Mouse (Mus musculus) limb, embryonic 15.5 days (tissue): ENCODE measurements around the gene Col16a1. TPM values are rescaled to one million over a fixed set of nuclear protein-coding genes. Genes with fewer than 3 reads are reported as not detected.

ENCODE experiments used
- ATAC-seq: fragments of 200-750 bp; cut with Nextera tagmentation; 2 replicates; pipeline ENCODE4 v1.8.0; 2017; ENCODE audit warnings: low read depth, moderate TSS enrichment; ENCODE audit not compliant: insufficient number of reproducible peaks, low FRiP score, low TSS enrichment
- H3K27ac ChIP-seq: fragments of 300-500 bp; sonication (generic); 2 replicates; pipeline ENCODE4 v1.5.1; 2015; ENCODE audit warnings: moderate library complexity, mild to moderate bottlenecking, inconsistent platforms
- H3K27me3 ChIP-seq: fragments of 300-500 bp; sonication (generic); 2 replicates; pipeline ENCODE4 v1.6.1; 2015; ENCODE audit warnings: inconsistent platforms
- H3K36me3 ChIP-seq: fragments of 300-500 bp; sonication (generic); 2 replicates; pipeline ENCODE4 v1.6.1; 2015; ENCODE audit warnings: inconsistent platforms
- H3K4me1 ChIP-seq: fragments of 300-500 bp; sonication (generic); 2 replicates; pipeline ENCODE4 v1.6.1; 2015; ENCODE audit warnings: inconsistent platforms
- H3K4me2 ChIP-seq: fragments of 300-500 bp; sonication (generic); 2 replicates; pipeline ENCODE4 v1.6.1; 2015; ENCODE audit warnings: mild to moderate bottlenecking, inconsistent platforms
- H3K4me3 ChIP-seq: fragments of 300-500 bp; sonication (generic); 2 replicates; pipeline ENCODE4 v1.5.1; 2015; ENCODE audit warnings: mild to moderate bottlenecking, inconsistent platforms
- H3K9ac ChIP-seq: fragments of 300-500 bp; sonication (generic); 2 replicates; pipeline ENCODE4 v1.6.1; 2015; ENCODE audit warnings: inconsistent platforms
- H3K9me3 ChIP-seq: fragments of 300-500 bp; sonication (generic); 2 replicates; pipeline ENCODE4 v1.6.1; 2016; ENCODE audit warnings: inconsistent platforms
- WGBS: fragments of 180-500 bp; shearing (Covaris S2); methylation state at CpG from one replicate; pipeline ENCODE4 v1.1.7; 2015; 5-methylcytosine and 5-hydroxymethylcytosine counted together
- polyA plus RNA-seq: library from polyadenylated mRNA; unstranded; fragments of >200 nt; fragmentation: Nextera tagmentation; extraction: Ambion mirVana; gene quantifications from 2 replicates; pipeline ENCODE4 v1.2.1, GENCODE M21; 2015

Gene Col16a1
- polyA plus RNA-seq = 175 and 199 TPM in 2 replicates

DNA sequence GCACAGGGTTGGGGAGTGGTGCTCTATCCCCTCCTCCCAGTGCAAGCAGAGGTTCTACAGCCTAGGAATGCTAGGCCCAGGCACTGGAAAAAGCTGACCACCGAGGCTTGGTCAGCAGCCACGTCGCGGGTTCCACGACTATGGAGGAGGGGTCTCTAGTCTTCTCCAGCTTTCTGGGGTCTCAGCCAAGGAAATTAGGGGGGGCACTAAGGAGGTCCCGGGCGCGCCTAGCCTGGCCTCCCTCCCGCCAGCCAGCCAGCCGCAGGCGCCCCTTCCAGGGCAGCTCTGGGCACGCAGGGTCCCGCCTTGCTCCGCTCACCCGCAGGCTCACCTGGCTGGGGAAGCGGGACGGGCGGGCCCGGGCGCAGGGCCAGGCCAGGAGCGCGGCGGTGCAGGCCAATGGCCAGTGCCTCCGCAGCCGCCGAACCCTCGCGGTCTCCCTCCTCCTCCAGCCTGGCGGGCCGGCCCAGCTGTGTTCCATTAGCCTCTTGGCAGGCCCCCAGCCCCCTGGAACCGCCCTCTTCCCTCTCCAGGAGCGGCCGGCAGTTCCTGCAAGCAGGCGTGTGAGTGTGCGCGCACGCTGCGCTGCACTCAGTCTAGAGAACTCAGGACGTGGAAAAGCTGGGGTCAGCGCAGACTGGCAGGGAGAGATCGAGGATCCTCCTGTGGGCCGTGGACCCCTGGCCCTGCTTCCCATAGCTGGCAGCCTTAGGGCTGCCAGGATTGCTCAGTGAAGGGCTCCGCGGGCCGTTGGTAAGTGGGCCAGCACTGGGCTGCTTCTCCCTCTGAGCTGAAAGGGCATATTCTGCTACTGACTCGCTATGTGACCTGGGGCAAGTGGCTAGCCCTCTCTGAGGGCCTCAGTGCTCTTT, at the start of gene Col16a1:
Gene Col16a1 (plus strand): TSS at position 510 of the 872 bp plus-strand sequence.
- H3K4me1 ChIP-seq = peaks cover 86% of the 10 kb centered on the region
- WGBS = under 1% methylated on average over 45 of the region's 46 CpGs

DNA sequence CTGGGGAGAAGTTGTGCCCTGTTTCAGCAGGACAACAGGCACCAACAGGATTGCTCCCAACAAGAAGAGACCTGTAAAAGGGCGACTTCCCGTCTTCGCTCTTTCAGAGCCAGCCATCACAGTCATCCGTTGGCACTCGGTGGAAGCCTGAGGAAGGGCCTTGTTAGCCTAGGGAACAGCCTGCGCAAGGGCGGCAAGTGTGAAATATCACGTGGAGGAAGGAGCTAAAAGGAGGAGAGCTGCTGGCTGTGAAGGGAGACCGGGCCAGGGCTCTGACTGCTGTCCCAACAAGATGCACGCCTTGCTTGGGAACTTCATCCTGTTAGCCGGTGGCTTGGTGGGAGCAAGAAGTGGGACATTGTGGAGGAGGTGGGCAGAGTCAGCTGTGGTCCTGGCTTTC, 49.5 kb upstream of the Col16a1 start:
- Histone ChIP-seq H3K4me1 (peaks cover 19% of the 10 kb centered on the region), H3K27ac (no peak overlapping the region), H3K36me3 (no peaks in the 10 kb centered on the region), H3K4me3 (no peak overlapping the region), H3K9me3 (no peaks in the 10 kb centered on the region), H3K27me3 (0 out of 2 replicates have a peak, but pooled peaks cover 6% of the 10 kb centered on the region), H3K9ac (no peak overlapping the region), H3K4me2 (no peak overlapping the region)
- 52% methylated on average over 11 of the region's 11 CpGs for WGBS
- ATAC-seq = no peak

More for the DNA sequence above, at the start of gene Col16a1:
- Histone ChIP-seq H3K4me3 (peak within 1 kb of the TSS; percentile 53), H3K4me2 (peak within 1 kb of the TSS; percentile 73), H3K27me3 (no peaks in the 10 kb centered on the region), H3K9ac (peak within 1 kb of the TSS; percentile 59), H3K9me3 (no peaks in the 10 kb centered on the region), H3K36me3 (peaks cover 17% of the 10 kb centered on the region), H3K27ac (peak within 1 kb of the TSS; percentile 97)
- ATAC-seq = peak; percentile 89

DNA sequence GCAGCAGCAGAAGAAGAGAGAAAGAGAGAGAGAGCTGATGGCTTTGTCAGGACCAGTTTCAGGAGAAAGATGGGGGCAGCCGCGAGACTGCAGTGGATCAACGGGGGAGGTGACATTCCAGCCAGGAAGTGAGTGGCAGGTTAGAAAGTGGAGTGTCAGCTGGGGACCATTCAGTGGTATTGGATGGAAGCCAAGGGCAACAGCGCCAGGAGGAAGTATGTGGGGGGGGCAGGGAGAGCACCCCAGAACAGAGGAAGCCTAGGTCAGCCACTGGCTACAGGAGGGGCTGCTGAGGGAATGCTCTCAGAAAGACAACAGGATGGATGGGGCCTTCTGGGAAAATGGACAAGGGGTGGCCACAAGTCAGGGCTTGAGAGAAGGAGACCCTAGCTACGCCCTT, 45.9 kb upstream of the Col16a1 start:
- Histone ChIP-seq H3K4me3 (no peak overlapping the region), H3K4me1 (peaks cover 14% of the 10 kb centered on the region), H3K9me3 (no peaks in the 10 kb centered on the region), H3K4me2 (no peak overlapping the region), H3K9ac (no peak overlapping the region), H3K27ac (no peak overlapping the region), H3K36me3 (no peaks in the 10 kb centered on the region), H3K27me3 (peaks cover 4% of the 10 kb centered on the region; the same call in 1 of the 2 replicates)
- ATAC-seq = no peak
- WGBS = 31% methylated on average over 5 of the region's 5 CpGs

DNA sequence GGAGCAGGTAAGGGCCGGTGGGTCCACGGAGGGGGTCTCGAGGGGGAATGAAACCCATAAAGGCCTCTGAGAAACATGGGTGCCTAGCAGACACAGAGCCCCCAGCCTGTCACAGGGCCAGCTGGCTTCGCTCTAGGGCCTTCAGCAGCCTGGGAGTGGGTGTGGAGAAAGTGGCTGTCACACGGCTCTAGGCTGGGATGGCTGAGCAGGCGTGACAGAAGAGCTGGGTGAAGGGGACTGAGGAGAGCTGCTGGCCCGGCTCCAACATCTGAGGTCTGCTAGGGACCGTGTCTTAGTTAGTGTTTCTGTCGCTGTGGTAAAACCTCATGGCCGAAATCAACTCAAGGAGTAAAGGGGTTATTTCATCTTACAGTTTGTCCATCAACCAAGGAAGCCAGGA, 45.5 kb upstream of the Col16a1 start:
- peaks cover 8% of the 10 kb centered on the region; the same call in 1 of the 2 replicates for H3K27me3 ChIP-seq
- H3K36me3 ChIP-seq = no peaks in the 10 kb centered on the region
- H3K4me1 ChIP-seq = peaks cover 17% of the 10 kb centered on the region
- H3K9ac ChIP-seq = no peak overlapping the region
- no peak overlapping the region for H3K4me2 ChIP-seq
- H3K4me3 ChIP-seq = no peak overlapping the region
- 67% methylated on average over 10 of the region's 10 CpGs for WGBS
- H3K9me3 ChIP-seq = no peaks in the 10 kb centered on the region
- H3K27ac ChIP-seq = no peak overlapping the region
- ATAC-seq = no peak

DNA sequence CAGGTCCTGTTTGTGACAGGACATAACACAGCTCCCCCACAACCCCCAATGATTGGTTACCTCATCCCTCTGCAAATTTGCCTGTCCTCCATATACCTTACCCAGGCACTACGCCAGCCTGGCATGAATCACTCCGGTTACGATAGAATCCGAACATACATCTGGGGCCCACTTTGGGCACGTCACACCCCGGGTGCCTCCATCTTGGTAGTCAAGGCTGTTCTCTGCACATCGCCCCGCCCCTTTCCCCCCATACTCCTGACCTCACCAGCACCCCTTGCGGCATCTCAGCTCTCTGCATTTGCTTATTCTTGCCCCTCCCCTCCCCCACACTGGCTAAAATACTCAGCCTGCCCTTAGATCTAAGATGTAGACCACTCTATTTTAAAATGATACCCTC, 42.0 kb upstream of the Col16a1 start:
- Histone ChIP-seq H3K4me2 (no peak overlapping the region), H3K27me3 (peaks cover 25% of the 10 kb centered on the region; the same call in 1 of the 2 replicates), H3K4me3 (no peak overlapping the region), H3K9ac (no peak overlapping the region), H3K4me1 (peaks cover 17% of the 10 kb centered on the region), H3K27ac (no peak overlapping the region), H3K36me3 (peaks cover 19% of the 10 kb centered on the region), H3K9me3 (no peaks in the 10 kb centered on the region)
- 50% methylated on average over 9 of the region's 9 CpGs for WGBS
- no peak for ATAC-seq

DNA sequence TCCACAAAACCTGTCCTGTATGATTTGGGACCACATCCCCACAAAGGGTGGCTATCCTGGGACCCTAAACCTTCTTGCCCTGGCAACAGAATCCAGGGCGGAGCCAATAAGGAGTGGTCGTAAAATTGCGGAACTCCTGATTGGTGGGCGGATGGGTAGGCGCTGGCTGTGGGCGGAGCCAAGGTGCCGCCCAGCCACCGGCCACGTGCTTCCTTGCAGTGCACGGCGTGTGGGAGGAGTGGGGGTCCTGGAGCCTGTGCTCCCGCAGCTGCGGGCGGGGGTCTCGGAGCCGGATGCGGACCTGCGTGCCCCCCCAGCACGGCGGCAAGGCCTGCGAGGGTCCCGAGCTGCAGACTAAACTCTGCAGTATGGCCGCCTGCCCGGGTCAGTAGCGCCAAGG, 41.1 kb upstream of the Col16a1 start:
- H3K9ac ChIP-seq = no peak overlapping the region
- 13% methylated on average over 25 of the region's 25 CpGs for WGBS

DNA sequence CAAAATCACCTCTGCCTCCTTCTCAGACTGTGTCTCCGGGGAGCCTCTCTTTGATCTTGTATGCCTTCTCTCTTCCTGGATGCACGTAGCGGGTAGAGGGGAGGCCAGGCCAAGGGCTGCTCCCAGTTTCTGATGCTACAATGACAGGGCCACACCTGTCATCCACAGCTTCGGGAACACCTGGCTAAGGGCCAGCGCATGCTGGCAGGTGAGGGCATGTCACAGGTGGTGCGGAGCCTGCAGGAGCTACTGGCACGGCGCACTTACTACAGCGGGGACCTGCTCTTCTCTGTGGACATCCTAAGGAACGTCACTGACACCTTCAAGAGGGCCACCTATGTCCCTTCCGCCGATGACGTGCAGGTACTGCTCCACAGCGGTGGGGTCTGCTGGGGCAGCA, 38.6 kb upstream of the Col16a1 start:
- no peak overlapping the region for H3K4me3 ChIP-seq
- H3K4me1 ChIP-seq = peaks cover 7% of the 10 kb centered on the region
- H3K4me2 ChIP-seq = no peak overlapping the region
- peaks cover 35% of the 10 kb centered on the region for H3K36me3 ChIP-seq
- 66% methylated on average over 14 of the region's 14 CpGs for WGBS
- H3K9ac ChIP-seq = no peak overlapping the region
- H3K27me3 ChIP-seq = peaks cover 25% of the 10 kb centered on the region; the same call in 1 of the 2 replicates
- no peak for ATAC-seq
- H3K9me3 ChIP-seq = no peaks in the 10 kb centered on the region
- no peak overlapping the region for H3K27ac ChIP-seq

More for the DNA sequence above, 41.1 kb upstream of the Col16a1 start:
- no peaks in the 10 kb centered on the region for H3K9me3 ChIP-seq
- H3K4me2 ChIP-seq = peak overlapping the region; percentile 55
- 0 out of 2 replicates have a peak, but pooled peaks have one; percentile 17 for ATAC-seq
- peaks cover 14% of the 10 kb centered on the region for H3K4me1 ChIP-seq
- H3K27ac ChIP-seq = no peak overlapping the region
- peak overlapping the region; percentile 26 for H3K4me3 ChIP-seq
- H3K27me3 ChIP-seq = peaks cover 25% of the 10 kb centered on the region; the same call in 1 of the 2 replicates
- H3K36me3 ChIP-seq = peaks cover 26% of the 10 kb centered on the region

DNA sequence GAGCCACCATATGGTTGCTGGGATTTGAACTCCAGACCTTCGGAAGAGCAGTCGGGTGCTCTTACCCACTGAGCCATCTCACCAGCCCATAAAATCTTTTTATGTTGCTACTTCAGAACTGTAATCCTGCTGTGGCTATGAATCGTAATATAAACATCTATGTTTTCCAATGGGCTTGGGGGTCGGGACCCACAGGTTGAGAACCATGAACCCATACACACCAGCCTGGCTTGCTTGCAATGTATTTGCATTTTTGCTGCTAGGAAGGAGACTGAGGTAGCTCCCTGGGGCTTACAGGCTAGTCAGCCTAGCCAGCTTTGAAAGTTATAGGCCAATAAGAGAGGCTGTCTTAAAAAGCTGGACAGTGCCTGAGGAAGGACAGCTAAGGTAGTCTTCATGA, 36.9 kb upstream of the Col16a1 start:
- Histone ChIP-seq H3K9ac (no peak overlapping the region), H3K9me3 (no peaks in the 10 kb centered on the region), H3K4me1 (peaks cover 7% of the 10 kb centered on the region), H3K4me2 (no peak overlapping the region), H3K27ac (no peak overlapping the region), H3K4me3 (no peak overlapping the region), H3K36me3 (peaks cover 38% of the 10 kb centered on the region), H3K27me3 (peaks cover 22% of the 10 kb centered on the region; the same call in 1 of the 2 replicates)
- ATAC-seq = no peak
- 88% methylated on average over 4 of the region's 4 CpGs for WGBS

DNA sequence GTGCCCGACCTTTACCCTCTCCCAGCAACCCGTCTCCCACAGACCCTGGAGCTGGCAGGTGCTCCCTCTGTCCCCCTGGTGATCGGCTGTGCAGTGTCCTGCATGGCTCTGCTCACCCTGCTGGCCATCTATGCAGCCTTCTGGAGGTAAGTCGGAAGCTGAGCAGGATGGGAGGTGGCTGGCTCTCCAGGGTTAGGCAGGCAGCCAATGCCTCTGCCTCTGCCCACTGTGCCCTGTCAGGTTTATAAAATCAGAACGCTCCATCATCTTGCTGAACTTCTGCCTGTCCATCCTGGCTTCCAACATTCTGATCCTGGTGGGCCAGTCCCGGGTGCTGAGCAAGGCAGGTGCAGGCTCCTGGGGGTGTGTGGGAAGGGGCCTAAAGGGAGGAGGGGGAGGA, 35.4 kb upstream of the Col16a1 start:
- Histone ChIP-seq H3K36me3 (peaks cover 38% of the 10 kb centered on the region), H3K27me3 (peaks cover 19% of the 10 kb centered on the region; the same call in 1 of the 2 replicates), H3K4me2 (no peak overlapping the region), H3K9ac (no peak overlapping the region), H3K4me3 (no peak overlapping the region), H3K4me1 (peaks cover 2% of the 10 kb centered on the region; the same call in 1 of the 2 replicates), H3K9me3 (no peaks in the 10 kb centered on the region), H3K27ac (no peak overlapping the region)
- 75% methylated on average over 6 of the region's 6 CpGs for WGBS
- ATAC-seq = no peak

DNA sequence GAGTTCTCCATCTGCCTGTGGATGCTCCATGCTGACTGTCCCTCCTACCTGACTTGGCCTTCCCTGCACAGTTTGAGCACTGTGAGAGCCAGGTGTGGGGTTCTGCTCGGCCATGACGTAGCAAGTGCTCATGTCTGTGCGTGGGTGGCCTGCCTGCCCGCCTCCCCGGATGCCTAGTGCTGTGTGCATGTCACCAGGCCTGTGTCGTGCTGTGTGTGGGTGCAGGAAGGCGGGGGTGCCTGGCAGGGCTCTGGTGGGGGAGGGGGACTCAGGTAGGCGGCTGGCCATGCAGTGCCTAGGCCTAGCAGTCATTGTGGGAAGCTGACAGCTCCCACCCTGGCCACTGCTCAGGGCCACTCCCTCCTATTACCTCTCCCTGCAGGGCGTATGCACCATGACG, 34.5 kb upstream of the Col16a1 start:
- no peak overlapping the region for H3K4me3 ChIP-seq
- WGBS = 62% methylated on average over 10 of the region's 10 CpGs
- H3K9ac ChIP-seq = no peak overlapping the region
- no peak overlapping the region for H3K4me2 ChIP-seq
- no peak for ATAC-seq
- H3K27me3 ChIP-seq = peaks cover 10% of the 10 kb centered on the region; the same call in 1 of the 2 replicates
- no peak overlapping the region for H3K27ac ChIP-seq
- H3K4me1 ChIP-seq = peaks cover 2% of the 10 kb centered on the region; the same call in 1 of the 2 replicates
- H3K36me3 ChIP-seq = peaks cover 34% of the 10 kb centered on the region
- H3K9me3 ChIP-seq = no peaks in the 10 kb centered on the region

DNA sequence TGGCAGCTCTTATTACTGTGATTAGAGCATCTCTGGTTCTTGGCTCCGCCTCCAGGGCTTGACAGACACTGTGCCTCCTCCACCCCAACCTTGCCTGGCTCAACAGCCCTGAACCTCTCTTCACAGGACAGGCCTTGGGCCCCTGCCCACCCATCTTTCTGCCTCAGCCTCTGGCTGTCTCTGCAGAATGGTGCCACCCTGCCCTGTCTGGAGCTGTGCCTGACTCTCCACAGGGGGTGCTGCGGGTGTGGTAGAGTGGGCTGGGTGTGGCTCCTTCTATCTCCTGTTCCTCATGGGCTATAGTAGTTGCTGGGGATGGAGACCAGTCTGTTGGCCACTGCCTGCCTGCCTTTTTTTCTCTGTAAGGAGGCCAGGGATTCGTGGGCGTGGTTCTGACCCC, 31.6 kb upstream of the Col16a1 start:
- peaks cover 2% of the 10 kb centered on the region; the same call in 1 of the 2 replicates for H3K4me1 ChIP-seq
- 55% methylated on average over 4 of the region's 4 CpGs for WGBS
- no peak overlapping the region for H3K4me3 ChIP-seq
- no peak for ATAC-seq
- H3K4me2 ChIP-seq = no peak overlapping the region
- H3K36me3 ChIP-seq = peaks cover 25% of the 10 kb centered on the region
- H3K9ac ChIP-seq = no peak overlapping the region
- no peaks in the 10 kb centered on the region for H3K9me3 ChIP-seq
- peaks cover 3% of the 10 kb centered on the region; the same call in 1 of the 2 replicates for H3K27me3 ChIP-seq
- no peak overlapping the region for H3K27ac ChIP-seq

DNA sequence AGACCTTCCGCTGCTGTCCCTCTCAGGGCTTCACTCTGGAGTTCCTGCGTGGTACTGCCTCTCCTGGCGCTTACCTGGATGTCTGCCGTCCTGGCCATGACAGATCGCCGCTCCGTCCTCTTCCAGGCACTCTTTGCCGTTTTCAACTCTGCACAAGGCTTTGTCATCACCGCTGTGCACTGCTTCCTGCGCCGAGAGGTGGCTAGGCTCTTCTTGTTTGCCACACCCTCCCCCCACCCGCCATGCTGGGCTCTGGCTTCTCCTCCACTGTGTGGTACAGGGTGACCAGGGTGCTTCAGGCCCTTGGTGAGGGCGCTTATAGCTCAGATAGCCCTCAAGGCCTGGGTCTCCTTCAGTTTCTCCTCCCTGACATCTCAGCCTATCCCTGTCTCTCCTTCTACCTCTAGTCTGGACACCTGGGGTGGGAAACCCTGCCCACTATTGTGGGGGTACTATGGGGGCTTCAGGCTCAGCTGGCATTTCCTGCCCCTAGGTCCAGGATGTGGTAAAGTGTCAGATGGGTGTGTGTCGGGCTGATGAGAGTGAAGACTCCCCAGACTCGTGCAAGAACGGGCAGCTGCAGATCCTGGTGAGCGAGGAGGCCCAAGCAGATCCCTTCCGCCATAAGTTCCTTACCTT, 30.5 kb upstream of the Col16a1 start:
- 71% methylated on average over 18 of the region's 18 CpGs for WGBS
- no peak for ATAC-seq
- Histone ChIP-seq H3K27ac (no peak overlapping the region), H3K9ac (no peak overlapping the region), H3K27me3 (peaks cover 3% of the 10 kb centered on the region; the same call in 1 of the 2 replicates), H3K36me3 (peaks cover 15% of the 10 kb centered on the region), H3K4me2 (no peak overlapping the region), H3K9me3 (no peaks in the 10 kb centered on the region), H3K4me1 (peaks cover 2% of the 10 kb centered on the region; the same call in 1 of the 2 replicates), H3K4me3 (no peak overlapping the region)
